Mouse (Mus musculus) liver, postnatal 0 days (tissue): Measurements from ENCODE around the gene Kap. TPM values are rescaled to one million over a fixed set of nuclear protein-coding genes. Genes with fewer than 3 reads are reported as not detected.
"Not testable (repeated sequence)": the region's sequence is repeated elsewhere in the genome, so short reads cannot be mapped to it uniquely, and the experiment has no call there.

Experiments used
- ATAC-seq: fragments of 200-750 bp; cut with Nextera tagmentation; 2 replicates; pipeline ENCODE4 v1.8.0; 2017; ENCODE audit warnings: mild to moderate bottlenecking, moderate library complexity
- DNase-seq: peaks from one replicate; pipeline ENCODE4 v3.0.0-alpha.2; 2016
- H3K27ac ChIP-seq: fragments of 300-500 bp; sonication (generic); 2 replicates; pipeline ENCODE4 v1.5.1; 2014; ENCODE audit warnings: antibody characterized with exemption, moderate library complexity, mild to moderate bottlenecking, low read depth
- H3K27me3 ChIP-seq: fragments of 300-500 bp; sonication (generic); 2 replicates; pipeline ENCODE4 v1.6.1; 2014; ENCODE audit warnings: low read length, control low read depth, mixed read lengths; ENCODE audit not compliant: insufficient read depth
- H3K36me3 ChIP-seq: fragments of 300-500 bp; sonication (generic); replicated peaks from 2 replicates; pipeline ENCODE4 v1.6.1; 2014; ENCODE audit warnings: mild to moderate bottlenecking, control low read depth, low read length, moderate library complexity, mixed read lengths; ENCODE audit not compliant: insufficient read depth
- H3K4me1 ChIP-seq: fragments of 300-500 bp; sonication (generic); 2 replicates; pipeline ENCODE4 v1.6.1; 2014; ENCODE audit warnings: antibody characterized with exemption, mild to moderate bottlenecking, control low read depth; ENCODE audit not compliant: insufficient read depth
- H3K4me2 ChIP-seq: fragments of 300-500 bp; sonication (generic); 2 replicates; pipeline ENCODE4 v1.6.1; 2014; ENCODE audit warnings: low read depth, mild to moderate bottlenecking, low read length, moderate library complexity, mixed read lengths
- H3K4me3 ChIP-seq: fragments of 300-500 bp; sonication (generic); 2 replicates; pipeline ENCODE4 v1.5.1; 2014; ENCODE audit warnings: low read depth, low read length
- H3K9ac ChIP-seq: fragments of 300-500 bp; sonication (generic); replicated peaks from 2 replicates; pipeline ENCODE4 v1.6.1; 2014; ENCODE audit warnings: mild to moderate bottlenecking, moderate library complexity
- H3K9me3 ChIP-seq: fragments of 300-500 bp; sonication (generic); 2 replicates; pipeline ENCODE4 v1.6.1; 2016; ENCODE audit warnings: mild to moderate bottlenecking, control low read depth, low read length, mixed read lengths
- CTCF ChIP-seq: sonication (generic); IDR thresholded peaks from 2 replicates; pipeline ENCODE4 v1.5.1; 2016; ENCODE audit warnings: antibody characterized with exemption, low read depth
- EP300 ChIP-seq: IDR thresholded peaks from 2 replicates; pipeline ENCODE4 v1.6.1; 2016; ENCODE audit warnings: antibody characterized with exemption, low read depth, mild to moderate bottlenecking
- WGBS: fragments of 180-500 bp; shearing (Covaris S2); extraction: QIAGEN DNeasy Blood & Tissue Kit; methylation state at CpG from one replicate; pipeline ENCODE4 v1.1.7; 2014; ENCODE audit not compliant: insufficient replicate concordance; 5-methylcytosine and 5-hydroxymethylcytosine counted together
- polyA plus RNA-seq: library from polyadenylated mRNA; unstranded; fragments of >200 nt; fragmentation: Nextera tagmentation; extraction: Ambion mirVana; gene quantifications from 2 replicates; pipeline ENCODE4 v1.2.1, GENCODE M21; 2015

Kap gene
- polyA plus RNA-seq, 1 experiment from 2014 or later = not detected

- H3K27me3 ChIP-seq = no peaks in the 10 kb centered on the region
- 79% methylated on average over 1 of the region's 1 CpGs for WGBS
- no peak overlapping the region for H3K4me2 ChIP-seq
- ATAC-seq (no peak), DNase-seq (no peak)
- no peaks in the 10 kb centered on the region for H3K4me1 ChIP-seq
- H3K9me3 ChIP-seq = no peaks in the 10 kb centered on the region
- H3K27ac ChIP-seq = no peak overlapping the region
- H3K36me3 ChIP-seq = no peaks in the 10 kb centered on the region
- no peak overlapping the region for H3K4me3 ChIP-seq
- TF ChIP-seq CTCF = no peak
- no peak for TF ChIP-seq EP300
- no peak overlapping the region for H3K9ac ChIP-seq
Observed at GRCm38 (mm10) chr6:133868381-133868780, 14.8 kb upstream of the Kap start.

GRCm38 (mm10) chr6:133855871-133856270 lies 2.3 kb upstream of the Kap start:
- Histone ChIP-seq H3K27ac (no peak overlapping the region), H3K9ac (no peak overlapping the region), H3K4me2 (no peak overlapping the region), H3K4me1 (no peaks in the 10 kb centered on the region), H3K27me3 (no peaks in the 10 kb centered on the region), H3K36me3 (no peaks in the 10 kb centered on the region), H3K4me3 (no peak overlapping the region), H3K9me3 (no peaks in the 10 kb centered on the region)
- ATAC-seq = no peak
- TF ChIP-seq EP300 (no peak), CTCF (no peak)
- 66% methylated on average over 2 of the region's 2 CpGs for WGBS
- no peak for DNase-seq

- ATAC-seq (no peak), DNase-seq (no peak)
- no peak for TF ChIP-seq CTCF
- TF ChIP-seq EP300 = no peak
- H3K4me3 ChIP-seq = no peak overlapping the region
- H3K9me3 ChIP-seq = no peaks in the 10 kb centered on the region
- WGBS = 52% methylated on average over 2 of the region's 2 CpGs
- no peaks in the 10 kb centered on the region for H3K4me1 ChIP-seq
- no peaks in the 10 kb centered on the region for H3K36me3 ChIP-seq
- no peak overlapping the region for H3K9ac ChIP-seq
- no peak overlapping the region for H3K4me2 ChIP-seq
- H3K27me3 ChIP-seq = no peaks in the 10 kb centered on the region
- no peak overlapping the region for H3K27ac ChIP-seq
Observed at GRCm38 (mm10) chr6:133849359-133849758, 4.2 kb downstream of the Kap start.

- not testable (repeated sequence) for DNase-seq, H3K27ac ChIP-seq, H3K9ac ChIP-seq, H3K9me3 ChIP-seq, H3K27me3 ChIP-seq, H3K4me1 ChIP-seq, H3K4me2 ChIP-seq, H3K4me3 ChIP-seq, H3K36me3 ChIP-seq, ATAC-seq
- WGBS = 62% methylated on average over 5 of the region's 6 CpGs
Observed at GRCm38 (mm10) chr6:133848861-133849260, 4.7 kb downstream of the Kap start.

- not testable (repeated sequence) for H3K27ac ChIP-seq, H3K4me3 ChIP-seq, ATAC-seq, DNase-seq, H3K4me1 ChIP-seq, H3K9me3 ChIP-seq, H3K27me3 ChIP-seq, H3K36me3 ChIP-seq, H3K4me2 ChIP-seq, H3K9ac ChIP-seq
- WGBS = 82% methylated on average over 29 of the region's 29 CpGs
Observed at GRCm38 (mm10) chr6:133838296-133838995, 15.1 kb downstream of the Kap start.

- no peak overlapping the region for H3K27ac ChIP-seq
- H3K9me3 ChIP-seq = no peaks in the 10 kb centered on the region
- DNase-seq (no peak), ATAC-seq (no peak)
- TF ChIP-seq CTCF (peak; percentile 22; the same call in 1 of the 2 replicates), EP300 (no peak)
- H3K4me1 ChIP-seq = no peaks in the 10 kb centered on the region
- H3K27me3 ChIP-seq = no peaks in the 10 kb centered on the region
- no peak overlapping the region for H3K9ac ChIP-seq
- H3K4me3 ChIP-seq = no peak overlapping the region
- 58% methylated on average over 1 of the region's 1 CpGs for WGBS
- no peaks in the 10 kb centered on the region for H3K36me3 ChIP-seq
- no peak overlapping the region for H3K4me2 ChIP-seq
Observed at GRCm38 (mm10) chr6:133812342-133812741, 41.2 kb downstream of the Kap start.

Other genes starting within 250 kb of the Kap start
- gene Etv6, start 181.9 kb upstream of the Kap start, polyA plus RNA-seq = 2.6 and 2.7 TPM in 2 replicates